Mouse (Mus musculus) cortical plate, adult 2 months (tissue): ENCODE results near the gene Foxb1. TPM values are rescaled to one million over a fixed set of nuclear protein-coding genes. Genes with fewer than 3 reads are reported as not detected.

Source experiments
- H3K27ac ChIP-seq: fragments of 200-500 bp; 2 replicates; pipeline ENCODE4 v1.5.1; 2012; ENCODE audit warnings: low read length, control low read depth, inconsistent platforms; ENCODE audit not compliant: insufficient read depth
- H3K4me1 ChIP-seq: fragments of 200-500 bp; 2 replicates; pipeline ENCODE4 v1.6.1; 2011; ENCODE audit warnings: low read length; ENCODE audit not compliant: control insufficient read depth, insufficient read depth
- H3K4me3 ChIP-seq: fragments of 200-500 bp; 2 replicates; pipeline ENCODE4 v1.5.1; 2011; ENCODE audit warnings: mild to moderate bottlenecking, low read length, control low read depth; ENCODE audit not compliant: insufficient read depth
- CTCF ChIP-seq: fragments of 200-500 bp; IDR thresholded peaks from 2 replicates; pipeline ENCODE4 v1.5.1; 2011; ENCODE audit warnings: mild to moderate bottlenecking, control low read depth, low read length; ENCODE audit not compliant: insufficient read depth; ENCODE audit errors: extremely low read depth
- POLR2A ChIP-seq: fragments of 200-500 bp; IDR thresholded peaks from 2 replicates; pipeline ENCODE4 v1.6.1; 2011; ENCODE audit warnings: mild to moderate bottlenecking, low read length, control low read depth; ENCODE audit not compliant: insufficient read depth; ENCODE audit errors: extremely low read depth
- polyA plus RNA-seq: library from polyadenylated mRNA; depleted of rRNA; stranded (reverse); fragments of >200 nt; gene quantifications from 2 replicates; pipeline ENCODE4 v1.2.3, GENCODE M21; 2012; rRNA removed

Foxb1 gene
- polyA plus RNA-seq: not detected in 2 replicates

DNA sequence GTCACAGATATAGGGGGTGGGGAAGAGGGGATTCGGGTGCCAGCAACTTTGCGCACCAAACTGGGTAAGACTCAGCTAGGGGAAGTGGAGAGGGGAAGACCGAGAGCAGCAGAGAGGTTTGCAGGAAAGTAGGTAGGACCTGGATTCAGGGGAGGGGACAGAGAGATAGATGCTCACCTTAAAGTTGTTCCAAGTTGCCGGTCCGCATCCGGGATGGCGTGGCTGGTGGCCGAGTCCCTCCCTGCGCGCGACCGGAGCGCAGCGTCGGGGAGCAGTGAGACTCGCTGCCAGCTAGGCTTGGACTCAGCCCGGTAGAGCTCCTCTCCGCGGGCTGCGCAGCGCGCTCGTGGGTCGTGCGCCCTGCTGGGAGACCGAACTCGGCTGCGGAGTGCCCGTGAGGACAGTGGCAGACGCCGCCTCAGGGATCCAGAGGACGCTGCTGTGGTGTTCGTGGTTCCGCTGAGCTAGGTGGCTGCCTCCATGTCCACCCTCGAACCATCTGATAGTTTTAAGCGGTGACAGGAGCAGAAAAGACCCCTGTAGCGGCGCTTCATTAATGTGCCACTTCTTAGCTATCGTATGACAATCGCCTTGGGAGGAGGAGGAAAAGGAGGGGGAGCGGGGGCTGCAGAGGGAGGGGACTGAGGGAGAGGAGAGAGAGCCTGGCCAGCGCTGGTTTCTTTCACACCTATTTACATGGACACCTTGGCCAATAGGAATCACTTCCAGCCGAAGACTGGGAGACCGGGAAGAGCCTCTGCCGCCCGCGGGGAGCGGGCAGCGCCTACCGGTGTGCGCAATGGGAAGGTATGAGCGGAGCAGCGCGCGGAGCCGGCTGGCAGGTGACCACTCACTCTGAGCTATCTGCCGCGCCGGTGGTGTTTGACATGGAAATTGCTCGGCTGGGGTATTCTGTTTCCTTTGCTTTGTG is at the start of gene Foxb1:
Foxb1 (minus strand) TSS at position 570 of the 931 bp plus-strand sequence.
- TF ChIP-seq CTCF (no peak), POLR2A (no peak)
- Histone ChIP-seq H3K27ac (no peak within 1 kb of the TSS), H3K4me1 (no peaks in the 10 kb centered on the region), H3K4me3 (no peak within 1 kb of the TSS)

- no peak for TF ChIP-seq POLR2A
- TF ChIP-seq CTCF: no peak
- H3K27ac ChIP-seq: no peak overlapping the region
- no peak overlapping the region for H3K4me3 ChIP-seq
- no peaks in the 10 kb centered on the region for H3K4me1 ChIP-seq
Observed at GRCm38 (mm10) chr9:69790562-69790961, 29.8 kb upstream of the Foxb1 start.

DNA sequence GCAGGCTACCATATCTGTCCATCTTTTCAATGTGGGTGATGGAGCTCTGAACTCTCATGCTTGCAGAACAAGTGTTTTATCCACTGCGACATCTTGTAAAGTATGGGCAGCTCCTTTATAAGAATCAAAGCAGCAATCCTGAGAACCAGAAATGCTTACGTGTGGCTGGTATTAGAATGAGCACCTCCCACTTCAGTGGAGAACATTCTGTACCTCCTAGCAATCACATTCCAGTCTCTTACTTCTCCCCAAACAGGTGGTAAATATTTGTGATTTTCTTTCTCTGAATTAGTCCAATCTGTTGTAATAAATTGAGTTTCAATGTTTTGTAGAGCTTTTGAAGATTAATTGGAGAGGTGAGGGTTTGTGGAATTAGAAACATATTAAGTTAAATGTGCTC is 19.3 kb upstream of the Foxb1 start:
- Histone ChIP-seq H3K4me1 (no peaks in the 10 kb centered on the region), H3K27ac (no peak overlapping the region), H3K4me3 (no peak overlapping the region)
- TF ChIP-seq CTCF (no peak), POLR2A (no peak)

DNA sequence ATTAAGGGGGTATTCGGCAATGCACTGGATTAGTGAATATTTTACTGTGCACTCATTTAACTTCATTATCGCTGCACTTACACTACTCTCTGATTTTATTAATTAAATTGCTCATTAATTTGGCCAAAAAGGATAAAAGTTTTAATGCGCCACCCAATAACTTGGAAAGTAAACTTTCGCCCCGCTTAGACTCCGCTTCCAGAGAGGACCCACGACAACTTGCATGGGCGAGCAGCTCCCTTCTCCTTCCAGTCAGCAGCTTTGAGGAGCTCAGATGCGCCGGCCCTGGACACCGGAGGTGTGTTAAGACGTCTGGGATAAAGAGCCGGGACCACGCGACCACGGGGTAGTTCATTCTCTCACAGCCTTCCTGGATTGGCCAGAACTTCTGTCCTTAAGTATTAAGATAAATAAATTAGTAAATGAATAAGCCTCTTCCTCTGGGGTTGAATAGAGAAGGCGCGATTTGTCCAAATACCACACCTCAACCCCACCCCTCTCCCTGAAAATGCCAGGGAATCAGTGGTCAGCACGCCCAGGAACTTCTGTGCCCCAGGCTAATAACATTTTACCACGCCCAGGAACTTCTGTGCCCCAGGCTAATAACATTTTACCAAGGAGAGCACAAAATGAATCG is 9.3 kb upstream of the Foxb1 start:
- no peak overlapping the region for H3K27ac ChIP-seq
- H3K4me1 ChIP-seq: no peaks in the 10 kb centered on the region
- no peak overlapping the region for H3K4me3 ChIP-seq
- no peak for TF ChIP-seq POLR2A
- TF ChIP-seq CTCF: no peak

- no peak overlapping the region for H3K4me3 ChIP-seq
Observed at GRCm38 (mm10) chr9:69769091-69769948, 8.6 kb upstream of the Foxb1 start.

DNA sequence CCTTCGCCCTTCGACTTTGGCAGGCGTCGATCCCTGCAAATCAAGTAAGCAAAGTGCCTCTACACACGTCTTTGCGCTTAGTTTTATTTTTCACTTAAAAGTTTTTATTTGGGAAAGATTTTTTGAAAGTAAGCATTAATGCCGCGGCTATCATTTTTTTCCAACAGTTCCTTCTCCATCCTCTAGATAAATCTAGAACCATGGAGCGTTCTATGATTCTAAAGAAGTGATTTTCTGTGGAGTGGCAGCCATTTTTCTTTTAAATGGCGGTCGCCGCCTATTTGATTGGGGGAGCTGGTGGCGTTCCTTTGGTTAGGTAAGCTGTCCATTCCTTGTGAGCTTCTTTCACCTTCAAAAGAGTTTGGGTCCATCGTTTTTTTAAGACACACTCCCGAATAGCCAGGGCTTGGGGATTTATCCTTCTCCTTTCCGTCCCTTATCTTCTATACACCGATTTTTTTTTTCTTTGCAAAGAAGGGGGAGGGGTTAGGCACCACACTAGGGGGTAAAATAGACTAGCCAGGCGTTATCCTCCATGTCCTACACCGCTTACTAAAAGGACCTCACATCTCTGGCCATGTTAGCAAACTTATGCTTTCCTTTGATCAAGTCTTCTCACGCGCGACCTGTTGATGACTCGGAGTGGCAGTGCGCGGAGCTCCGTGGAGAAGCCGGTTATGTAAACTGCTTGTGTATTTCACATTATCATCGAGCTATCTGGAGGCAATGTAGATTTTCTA is 7.6 kb upstream of the Foxb1 start:
- H3K4me1 ChIP-seq: no peaks in the 10 kb centered on the region
- TF ChIP-seq POLR2A: no peak
- no peak for TF ChIP-seq CTCF
- H3K4me3 ChIP-seq: no peak overlapping the region
- H3K27ac ChIP-seq: no peak overlapping the region

More at GRCm38 (mm10) chr9:69769091-69769948, 8.6 kb upstream of the Foxb1 start:
- H3K27ac ChIP-seq: no peak overlapping the region
- no peaks in the 10 kb centered on the region for H3K4me1 ChIP-seq
- TF ChIP-seq POLR2A: no peak
- TF ChIP-seq CTCF: no peak

- Histone ChIP-seq H3K4me3 (no peak overlapping the region), H3K27ac (no peak overlapping the region), H3K4me1 (no peaks in the 10 kb centered on the region)
- TF ChIP-seq CTCF: no peak
- TF ChIP-seq POLR2A: no peak
Observed at GRCm38 (mm10) chr9:69767421-69767820, 6.7 kb upstream of the Foxb1 start.

DNA sequence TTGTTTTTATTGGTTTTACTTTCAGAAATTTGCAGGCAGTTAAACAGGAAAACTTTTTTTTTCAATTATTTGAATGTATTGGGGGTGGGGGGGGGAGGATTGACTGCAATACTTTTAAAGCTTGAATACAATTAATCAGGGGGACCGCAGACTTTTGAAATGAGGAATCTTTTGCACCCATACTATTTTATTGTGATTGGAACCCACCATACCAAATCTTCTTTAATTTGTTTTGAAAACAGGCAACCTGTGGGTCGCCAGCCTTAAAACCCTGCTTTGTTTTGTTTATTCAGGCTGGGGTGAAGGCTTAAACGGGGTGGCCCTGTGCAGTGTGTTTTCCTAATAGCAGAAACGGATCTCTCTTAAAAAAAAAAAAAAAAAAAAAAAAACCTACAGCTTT is 6.2 kb upstream of the Foxb1 start:
- Histone ChIP-seq H3K4me1 (no peaks in the 10 kb centered on the region), H3K27ac (no peak overlapping the region)

DNA sequence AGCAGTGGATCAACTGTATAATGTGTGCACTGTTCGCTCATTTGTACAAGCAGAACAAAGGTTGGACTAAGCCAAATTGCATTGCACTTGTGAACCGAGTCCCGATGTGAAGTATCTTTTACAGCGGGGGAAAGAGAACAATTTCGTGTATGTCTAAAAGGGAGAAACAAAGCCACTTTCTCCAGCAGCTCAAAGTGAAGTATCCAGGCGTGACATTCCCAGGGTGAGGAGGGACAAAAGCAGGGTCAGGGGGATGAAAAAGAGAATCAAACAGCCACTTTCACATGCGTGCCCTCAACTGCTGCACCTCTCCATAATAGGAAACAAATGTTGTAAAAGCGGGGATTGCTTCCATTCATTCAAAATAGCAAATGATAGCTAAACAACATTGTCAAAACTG is 5.6 kb upstream of the Foxb1 start:
- Histone ChIP-seq H3K27ac (no peak overlapping the region), H3K4me3 (no peak overlapping the region), H3K4me1 (no peaks in the 10 kb centered on the region)
- TF ChIP-seq CTCF (no peak), POLR2A (no peak)

More for the DNA sequence above, 6.2 kb upstream of the Foxb1 start:
- TF ChIP-seq POLR2A: no peak
- no peak for TF ChIP-seq CTCF
- no peak overlapping the region for H3K4me3 ChIP-seq
